22 mouse cellular contexts compared by ENCODE assay signal in the genomic region with DNA sequence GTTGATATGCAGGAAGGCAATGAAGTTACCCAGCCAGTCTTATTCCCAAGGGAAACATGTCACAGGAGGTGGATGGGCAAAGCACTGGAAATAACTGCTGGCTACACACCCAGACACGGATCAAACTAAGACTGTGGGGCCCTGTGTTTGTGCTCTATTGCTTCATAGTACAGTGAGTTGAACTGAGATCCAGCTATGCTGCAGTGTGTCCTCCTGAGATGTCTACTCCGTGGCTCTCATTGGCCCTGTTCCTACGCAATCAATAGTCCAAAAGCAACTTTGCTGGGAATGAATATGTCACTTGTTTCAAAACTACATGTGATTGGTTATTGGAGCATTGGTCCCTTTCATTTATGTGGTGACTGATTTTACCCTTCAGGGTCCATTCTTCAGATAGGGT.
DNase-seq lines count a peak whose midpoint lies in the region; ATAC-seq lines count a peak whose summit lies in the region.
"Had no signal": no experiment of that assay in that cellular context is flagged by ENCODE, and none has a peak within 500 bp of the region (broad histone marks: within the 10 kb centered on the region; RNA-seq: fewer than 3 reads in every experiment).

No protein-coding gene starts in this region.

- no peak overlapping the region for H3K27ac ChIP-seq in liver, embryonic 16.5 days (ENCODE audit: low read length)
- H3K27ac ChIP-seq in liver, embryonic 11.5 days (ENCODE audit: low read depth, low read length), result no peak overlapping the region
- H3K27ac ChIP-seq: embryonic facial prominence, embryonic 10.5 days; embryonic facial prominence, embryonic 12.5 days; forebrain, embryonic 13.5 days; forebrain, embryonic 15.5 days had no signal

- DNase-seq in gastrocnemius, adult 18-20 months (ENCODE audit: low spot score), result peak; percentile 14
- no peak for DNase-seq in gastrocnemius, postnatal 14 days
- no peak for DNase-seq in liver, embryonic 11.5 days (ENCODE audit: low spot score)
- peak; percentile 10 for DNase-seq in skeletal muscle tissue, adult 2 months (ENCODE audit: low read depth, low spot score)
- DNase-seq: adrenal gland, adult 8-10 months; adrenal gland, postnatal 14 days; adrenal gland, postnatal 36 days; B cell, adult 2 months; cerebellum, adult 11-12 months; cerebellum, adult 2 months; cerebellum, adult 9-10 months; cerebellum, postnatal 25 days had no signal

- H3K4me3 ChIP-seq in liver, embryonic 16.5 days (ENCODE audit: low read depth, low read length), result no peak overlapping the region
- no peak overlapping the region for H3K4me3 ChIP-seq in liver, embryonic 11.5 days (ENCODE audit: low read depth, low read length)
- H3K4me3 ChIP-seq: embryonic facial prominence, embryonic 10.5 days; embryonic facial prominence, embryonic 12.5 days; forebrain, embryonic 13.5 days; forebrain, embryonic 15.5 days had no signal

- intact Hi-C loops in gastrocnemius, postnatal 14 days (cut with DNase I; ENCODE audit: low total_unique reads), result no loop called here

- H3K4me1 ChIP-seq in liver, embryonic 16.5 days (ENCODE audit: control insufficient read depth, low read depth, low read length), result no peaks in the 10 kb centered on the region
- no peaks in the 10 kb centered on the region for H3K4me1 ChIP-seq in liver, embryonic 11.5 days (replicated peaks; ENCODE audit: control insufficient read depth, insufficient read depth, low read length)
- H3K4me1 ChIP-seq: forebrain, embryonic 13.5 days; forebrain, embryonic 15.5 days had no signal

- 46% methylated on average over 3 of the region's 3 CpGs for WGBS in liver, embryonic 16.5 days (ENCODE audit: insufficient replicate concordance)
- 79% methylated on average over 3 of the region's 3 CpGs for WGBS in liver, embryonic 11.5 days

- peak; percentile 41; the same call in 1 of the 2 replicates for ATAC-seq in liver, embryonic 16.5 days (ENCODE audit: low read depth)
- no peak for ATAC-seq in liver, embryonic 11.5 days (replicated peaks; ENCODE audit: low FRiP score)
- ATAC-seq: activated CD4-positive, CD25-positive, alpha-beta regulatory T cell, adult 4 months; CD4-positive, CD25-positive, alpha-beta regulatory T cell, adult 4 months; forebrain, embryonic 13.5 days; forebrain, embryonic 15.5 days; Patski had no signal

- no peak overlapping the region for H3K9ac ChIP-seq in liver, embryonic 16.5 days (ENCODE audit: low read depth, low read length)
- H3K9ac ChIP-seq in liver, embryonic 11.5 days (ENCODE audit: low read depth, low read length), result no peak overlapping the region
- H3K9ac ChIP-seq: embryonic facial prominence, embryonic 12.5 days; forebrain, embryonic 13.5 days; forebrain, embryonic 15.5 days had no signal

- H3K9me3 ChIP-seq in liver, embryonic 16.5 days (replicated peaks; ENCODE audit: control insufficient read depth, low read length), result no peaks in the 10 kb centered on the region
- no peaks in the 10 kb centered on the region for H3K9me3 ChIP-seq in liver, embryonic 11.5 days (ENCODE audit: control insufficient read depth, low read length)
- H3K9me3 ChIP-seq: embryonic facial prominence, embryonic 10.5 days; embryonic facial prominence, embryonic 12.5 days; forebrain, embryonic 13.5 days; forebrain, embryonic 15.5 days had no signal

- no peaks in the 10 kb centered on the region for H3K27me3 ChIP-seq in liver, embryonic 16.5 days (ENCODE audit: control insufficient read depth, insufficient read depth, low read depth, low read length)
- H3K27me3 ChIP-seq in liver, embryonic 11.5 days (replicated peaks; ENCODE audit: control insufficient read depth, insufficient read depth, low read length), result no peaks in the 10 kb centered on the region
- H3K27me3 ChIP-seq: CH12.LX; embryonic facial prominence, embryonic 12.5 days; forebrain, embryonic 13.5 days; forebrain, embryonic 15.5 days had no signal

- no peaks in the 10 kb centered on the region for H3K36me3 ChIP-seq in liver, embryonic 16.5 days (ENCODE audit: control insufficient read depth, insufficient read depth)
- no peaks in the 10 kb centered on the region for H3K36me3 ChIP-seq in liver, embryonic 11.5 days (ENCODE audit: control insufficient read depth, insufficient read depth, low read length)
- H3K36me3 ChIP-seq: embryonic facial prominence, embryonic 10.5 days; embryonic facial prominence, embryonic 12.5 days; forebrain, embryonic 15.5 days; G1E had no signal

- no peak overlapping the region for H3K4me2 ChIP-seq in liver, embryonic 16.5 days (ENCODE audit: low read depth, low read length)
- no peak overlapping the region for H3K4me2 ChIP-seq in liver, embryonic 11.5 days
- H3K4me2 ChIP-seq: embryonic facial prominence, embryonic 12.5 days; forebrain, embryonic 13.5 days; forebrain, embryonic 15.5 days had no signal

Comparison
In these comparisons a context has a peak if more than half of its experiments do, and no peak if none do; other contexts are left out.
1. DNase-seq: peak in gastrocnemius, adult 18-20 months (single experiment) and skeletal muscle tissue, adult 2 months (single experiment); none in gastrocnemius, postnatal 14 days (single experiment) and liver, embryonic 11.5 days (single experiment).